Mouse (Mus musculus) heart, postnatal 0 days (tissue): ENCODE measurements around the gene Akap8l. TPM values are rescaled to one million over a fixed set of nuclear protein-coding genes. Genes with fewer than 3 reads are reported as not detected.

Experiments
- ATAC-seq: fragments of 200-750 bp; cut with Nextera tagmentation; 2 replicates; pipeline ENCODE4 v1.8.0; 2017; ENCODE audit warnings: low read depth, moderate number of reproducible peaks, moderate library complexity; ENCODE audit not compliant: insufficient read depth
- DNase-seq: peaks from one replicate; pipeline ENCODE4 v3.0.0-alpha.2; 2016; ENCODE audit warnings: low spot score
- H3K27ac ChIP-seq: fragments of 300-500 bp; sonication (generic); 2 replicates; pipeline ENCODE4 v1.5.1; 2014; ENCODE audit warnings: low read depth, mild to moderate bottlenecking
- H3K27me3 ChIP-seq: fragments of 300-500 bp; sonication (generic); 2 replicates; pipeline ENCODE4 v1.6.1; 2014; ENCODE audit warnings: low read length, mixed read lengths; ENCODE audit not compliant: control insufficient read depth, insufficient read depth
- H3K36me3 ChIP-seq: fragments of 300-500 bp; sonication (generic); replicated peaks from 2 replicates; pipeline ENCODE4 v1.6.1; 2014; ENCODE audit warnings: low read length, mixed read lengths; ENCODE audit not compliant: control insufficient read depth, insufficient read depth
- H3K4me1 ChIP-seq: fragments of 300-500 bp; sonication (generic); 2 replicates; pipeline ENCODE4 v1.6.1; 2014; ENCODE audit warnings: antibody characterized with exemption; ENCODE audit not compliant: control insufficient read depth, insufficient read depth
- H3K4me2 ChIP-seq: fragments of 300-500 bp; sonication (generic); 2 replicates; pipeline ENCODE4 v1.6.1; 2014; ENCODE audit warnings: low read depth, mild to moderate bottlenecking, low read length, moderate library complexity
- H3K4me3 ChIP-seq: fragments of 300-500 bp; sonication (generic); 2 replicates; pipeline ENCODE4 v1.5.1; 2014; ENCODE audit warnings: low read depth, low read length
- H3K9ac ChIP-seq: fragments of 300-500 bp; sonication (generic); replicated peaks from 2 replicates; pipeline ENCODE4 v1.6.1; 2014; ENCODE audit warnings: low read depth, low read length, mixed read lengths
- H3K9me3 ChIP-seq: fragments of 300-500 bp; sonication (generic); replicated peaks from 2 replicates; pipeline ENCODE4 v1.6.1; 2016; ENCODE audit warnings: low read length; ENCODE audit not compliant: control insufficient read depth
- CTCF ChIP-seq: IDR thresholded peaks from 2 replicates; pipeline ENCODE4 v1.5.1; 2016; ENCODE audit warnings: antibody characterized with exemption, control low read depth, low read depth
- EP300 ChIP-seq: IDR thresholded peaks from 2 replicates; pipeline ENCODE4 v1.6.1; 2016; ENCODE audit warnings: antibody characterized with exemption, low read depth
- WGBS: fragments of 180-500 bp; shearing (Covaris S2); extraction: QIAGEN DNeasy Blood & Tissue Kit; methylation state at CpG from one replicate; pipeline ENCODE4 v1.1.7; 2014; 5-methylcytosine and 5-hydroxymethylcytosine counted together
- polyA plus RNA-seq: library from polyadenylated mRNA; unstranded; fragments of >200 nt; fragmentation: Nextera tagmentation; extraction: Ambion mirVana; gene quantifications from 2 replicates; pipeline ENCODE4 v1.2.1, GENCODE M21; 2015
- total RNA-seq: library from RNA; depleted of rRNA; stranded (reverse); fragments of >200 nt; gene quantifications from 2 replicates; pipeline ENCODE4 v1.2.3, GENCODE M21; 2014; ENCODE audit warnings: low replicate concordance

Gene Akap8l
- total and polyA plus RNA-seq, 2 experiments from 2014 or later = 66.4 to 80.6 TPM

DNA sequence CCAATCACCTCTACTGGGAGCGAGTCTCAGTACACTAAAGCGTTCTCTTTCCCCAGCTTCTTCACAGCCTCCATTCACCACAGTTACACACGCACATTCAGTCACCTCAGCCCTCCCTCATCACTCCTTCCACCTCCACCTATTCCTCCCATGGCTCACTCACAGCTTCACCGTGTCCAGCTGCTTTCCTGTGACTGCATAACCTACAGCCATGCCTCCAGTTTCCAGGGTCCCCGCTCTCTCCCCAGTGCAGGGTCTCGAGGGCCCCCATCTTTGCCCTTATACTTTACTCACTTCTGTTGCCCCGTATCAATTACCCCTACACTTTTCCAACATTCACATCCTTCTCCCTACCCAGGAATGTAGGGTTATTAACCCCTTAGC is 37.6 kb upstream of the Akap8l start:
- H3K9ac ChIP-seq = peak overlapping the region; percentile 79; the same call in 1 of the 2 replicates
- H3K36me3 ChIP-seq = peaks cover 8% of the 10 kb centered on the region; the same call in 1 of the 2 replicates
- H3K4me3 ChIP-seq = peak overlapping the region; percentile 85
- H3K4me1 ChIP-seq = peaks cover 15% of the 10 kb centered on the region; the same call in 1 of the 2 replicates
- no peaks in the 10 kb centered on the region for H3K9me3 ChIP-seq
- ATAC-seq (no peak), DNase-seq (no peak)
- 0 out of 2 replicates have a peak, but pooled peaks cover 16% of the 10 kb centered on the region for H3K27me3 ChIP-seq
- H3K4me2 ChIP-seq = peak overlapping the region; percentile 99; the same call in 1 of the 2 replicates
- TF ChIP-seq CTCF (no peak), EP300 (no peak)
- no peak overlapping the region for H3K27ac ChIP-seq
- WGBS = 51% methylated on average over 7 of the region's 7 CpGs

DNA sequence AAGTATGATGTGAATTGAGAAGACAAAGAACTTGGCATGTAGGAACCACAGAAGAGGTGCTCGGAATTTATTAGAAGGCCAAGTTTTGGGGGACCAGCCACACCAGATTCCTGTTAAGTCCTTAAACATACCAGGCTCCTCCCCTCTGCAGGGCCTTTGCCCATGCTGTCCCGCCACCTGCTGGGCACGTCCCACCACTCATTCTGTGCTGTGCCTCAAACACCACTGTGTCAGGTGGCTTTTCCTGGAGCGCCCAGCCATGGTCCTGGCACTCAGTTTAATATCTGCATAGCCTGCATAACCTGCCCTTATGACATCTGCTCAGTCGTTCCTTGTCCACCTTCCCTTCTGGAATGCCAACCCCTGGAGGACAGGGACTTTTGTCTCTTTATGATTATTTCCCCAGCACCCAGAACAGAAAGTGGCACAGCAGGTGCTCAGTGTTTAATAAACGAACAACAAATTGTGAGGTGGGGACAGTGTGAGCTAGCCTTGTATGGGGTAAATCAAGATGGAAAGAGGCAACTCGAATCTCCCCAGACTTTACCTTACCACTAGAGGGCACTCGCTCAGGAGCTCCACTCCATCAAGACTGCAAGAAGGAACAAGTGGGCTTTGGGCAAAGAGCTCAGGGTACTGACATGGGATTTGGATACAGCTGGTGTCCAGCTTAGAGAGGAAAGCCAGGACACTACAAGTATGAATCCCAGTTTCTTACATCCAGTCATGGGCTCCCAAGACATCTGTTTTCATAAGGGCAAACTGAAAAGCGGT is 36.4 kb upstream of the Akap8l start:
- Histone ChIP-seq H3K27ac (no peak overlapping the region), H3K27me3 (0 out of 2 replicates have a peak, but pooled peaks cover 7% of the 10 kb centered on the region), H3K4me3 (no peak overlapping the region), H3K4me1 (peaks cover 17% of the 10 kb centered on the region; the same call in 1 of the 2 replicates), H3K4me2 (no peak overlapping the region), H3K9me3 (no peaks in the 10 kb centered on the region), H3K9ac (no peak overlapping the region), H3K36me3 (peaks cover 8% of the 10 kb centered on the region; the same call in 1 of the 2 replicates)
- DNase-seq (no peak), ATAC-seq (no peak)
- no peak for TF ChIP-seq EP300
- peak; percentile 53 for TF ChIP-seq CTCF
- WGBS = 71% methylated on average over 9 of the region's 9 CpGs

DNA sequence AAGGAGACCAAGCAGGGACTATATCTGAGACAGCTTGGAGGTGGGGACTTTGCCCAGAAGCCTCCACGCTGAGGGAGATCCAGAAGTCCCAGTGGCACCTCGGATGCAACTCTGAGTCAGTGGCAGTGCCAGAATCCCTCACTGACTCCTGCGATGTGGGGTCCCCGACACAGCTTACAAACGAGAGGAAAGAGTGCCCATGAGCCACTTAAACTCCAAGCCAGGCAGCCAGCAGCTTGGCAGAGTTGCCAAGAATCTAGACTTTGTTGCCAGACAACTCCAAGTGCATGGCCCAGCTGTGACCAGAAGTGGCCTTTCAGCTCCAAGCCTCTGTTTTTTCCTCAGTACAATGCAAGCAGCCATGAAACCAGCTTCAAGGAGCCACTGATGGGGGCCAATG is 33.3 kb upstream of the Akap8l start:
- no peak overlapping the region for H3K4me3 ChIP-seq
- no peak overlapping the region for H3K9ac ChIP-seq
- ATAC-seq (no peak), DNase-seq (no peak)
- peaks cover 8% of the 10 kb centered on the region; the same call in 1 of the 2 replicates for H3K36me3 ChIP-seq
- 36% methylated on average over 5 of the region's 5 CpGs for WGBS
- no peaks in the 10 kb centered on the region for H3K27me3 ChIP-seq
- no peaks in the 10 kb centered on the region for H3K9me3 ChIP-seq
- H3K27ac ChIP-seq = peak overlapping the region; percentile 37; the same call in 1 of the 2 replicates
- no peak overlapping the region for H3K4me2 ChIP-seq
- peaks cover 17% of the 10 kb centered on the region; the same call in 1 of the 2 replicates for H3K4me1 ChIP-seq
- no peak for TF ChIP-seq EP300
- TF ChIP-seq CTCF = no peak

DNA sequence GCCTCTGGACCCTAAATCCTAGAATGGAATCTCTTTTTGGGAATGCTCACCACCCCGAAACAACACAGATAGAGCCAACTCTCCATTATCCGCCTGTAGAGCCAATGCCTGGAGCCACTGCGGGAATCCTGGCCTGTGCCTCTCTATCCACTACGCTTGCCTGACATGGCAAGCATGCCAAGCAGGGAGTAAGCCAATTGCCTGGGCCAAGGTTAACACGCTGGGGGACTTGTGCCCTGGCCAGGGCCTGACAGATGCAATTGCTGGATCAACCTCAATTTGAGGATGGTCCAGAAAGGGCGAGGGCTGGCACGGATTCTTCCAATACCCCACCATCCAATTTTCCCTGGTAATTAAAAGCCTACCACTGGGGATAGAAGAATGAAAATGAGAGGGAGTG is 32.2 kb upstream of the Akap8l start:
- Histone ChIP-seq H3K4me2 (no peak overlapping the region), H3K4me3 (no peak overlapping the region), H3K27me3 (no peaks in the 10 kb centered on the region), H3K36me3 (peaks cover 9% of the 10 kb centered on the region; the same call in 1 of the 2 replicates), H3K27ac (no peak overlapping the region), H3K9me3 (no peaks in the 10 kb centered on the region), H3K4me1 (peaks cover 13% of the 10 kb centered on the region; the same call in 1 of the 2 replicates), H3K9ac (no peak overlapping the region)
- TF ChIP-seq CTCF = no peak
- TF ChIP-seq EP300 = no peak
- ATAC-seq (no peak), DNase-seq (no peak)
- WGBS = 87% methylated on average over 7 of the region's 7 CpGs

DNA sequence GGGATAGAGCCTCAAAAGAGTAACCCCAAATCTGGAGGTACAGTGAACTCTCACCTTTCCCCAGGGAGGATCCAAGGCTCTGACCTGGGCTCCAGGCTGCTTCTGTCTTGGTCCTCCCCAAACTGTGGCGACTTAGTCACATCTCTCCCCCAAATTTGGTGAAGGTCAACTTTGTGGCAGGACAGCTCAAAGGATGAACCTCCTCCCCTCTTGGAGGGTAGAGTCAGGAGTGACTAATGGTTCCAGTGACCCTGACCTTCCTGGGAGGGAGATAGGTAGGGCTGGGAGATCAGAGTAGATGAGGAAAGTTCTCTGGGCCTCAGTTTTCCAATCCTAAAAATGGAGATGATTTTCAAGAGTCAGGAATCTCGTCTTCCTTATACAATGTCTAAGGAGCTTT is 28.4 kb upstream of the Akap8l start:
- Histone ChIP-seq H3K27ac (no peak overlapping the region), H3K4me2 (no peak overlapping the region), H3K27me3 (no peaks in the 10 kb centered on the region), H3K4me1 (peaks cover 6% of the 10 kb centered on the region; the same call in 1 of the 2 replicates), H3K36me3 (0 out of 2 replicates have a peak, but pooled peaks cover 3% of the 10 kb centered on the region), H3K9ac (no peak overlapping the region), H3K4me3 (no peak overlapping the region), H3K9me3 (no peaks in the 10 kb centered on the region)
- no peak for DNase-seq
- ATAC-seq = no peak
- WGBS = 60% methylated on average over 2 of the region's 2 CpGs
- TF ChIP-seq CTCF (no peak), EP300 (no peak)
